Mouse (Mus musculus): ENCODE results near the gene Mpo. TPM values are rescaled to one million over a fixed set of nuclear protein-coding genes. Genes with fewer than 3 reads are reported as not detected.

Gene Mpo
- total and polyA plus RNA-seq, 3 experiments, result 0.13 TPM; not detected in 2

DNA sequence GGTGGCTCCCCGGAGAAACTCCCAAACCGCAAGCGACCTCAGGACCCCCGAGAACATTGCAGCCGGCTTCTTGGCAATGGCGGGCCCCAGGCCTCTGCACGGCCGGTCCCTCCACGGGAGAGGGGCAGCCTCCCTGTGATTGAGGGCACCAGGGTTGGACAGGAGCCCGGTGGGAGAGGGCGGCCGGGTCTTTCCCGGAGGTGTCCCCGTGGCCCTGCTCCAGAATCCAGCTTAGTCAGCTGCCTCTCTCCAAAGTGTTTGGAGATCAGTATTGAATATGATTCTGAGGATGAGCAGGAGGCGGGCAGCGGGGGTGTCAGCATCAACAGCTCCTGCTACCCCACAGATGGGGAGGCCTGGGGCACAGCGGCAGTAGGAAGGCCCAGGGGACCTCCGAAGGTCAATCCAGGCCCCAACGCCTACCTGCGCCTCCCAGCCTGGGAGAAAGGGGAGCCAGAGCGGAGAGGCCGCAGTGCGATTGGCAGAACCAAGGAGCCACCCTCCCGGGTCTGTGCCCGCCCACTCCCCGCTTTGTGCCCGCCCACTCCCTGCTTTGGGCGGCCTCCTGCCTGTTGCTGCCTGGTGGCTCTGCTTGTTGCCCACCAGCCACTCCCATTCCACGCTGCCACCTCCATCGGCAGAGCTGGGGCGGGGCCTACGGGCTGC lies 15.1 kb upstream of the Mpo start:
- no peak overlapping the region for H3K4me3 ChIP-seq (ENCODE audit: control insufficient read depth in 1 of 2, insufficient read depth in 1 of 2, low read depth in 2 of 2, low read length in 2 of 2)

DNA sequence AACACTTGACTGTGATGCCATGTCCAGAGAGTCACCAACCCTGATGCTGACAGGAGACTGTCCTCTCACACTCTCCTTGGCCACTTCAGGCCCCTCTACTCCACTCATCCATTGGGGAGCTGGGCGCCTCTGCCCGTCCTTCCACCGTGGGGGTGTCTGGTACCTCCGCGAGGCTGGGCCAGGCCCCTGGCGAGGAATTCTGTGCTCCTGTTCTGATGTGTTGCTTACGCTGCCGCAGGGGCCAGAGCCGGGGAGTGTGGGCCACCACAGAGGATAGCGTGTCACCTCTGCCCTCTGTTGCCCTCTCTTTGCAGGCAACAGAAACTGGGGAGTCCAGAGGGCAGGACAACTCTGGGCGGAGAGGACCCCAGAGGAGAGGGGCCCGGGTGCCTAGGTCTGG lies 14.5 kb upstream of the Mpo start:
- Histone ChIP-seq H3K79me2 (ENCODE audit: control insufficient read depth, insufficient read depth, low read length, poor library complexity) (no peaks in the 10 kb centered on the region), H3K4me1 (ENCODE audit: control insufficient read depth in 1 of 2, insufficient read depth in 2 of 2, low read length in 2 of 2) (no peaks in the 10 kb centered on the region), H3K9me3 (replicated peaks; ENCODE audit: insufficient read depth, low read length) (no peaks in the 10 kb centered on the region), H3K27ac (ENCODE audit: control insufficient read depth, low read depth, low read length) (no peak overlapping the region), H3K4me3 (ENCODE audit: control insufficient read depth in 1 of 2, insufficient read depth in 1 of 2, low read depth in 2 of 2, low read length in 2 of 2) (no peak overlapping the region), H3K27me3 (ENCODE audit: control insufficient read depth in 1 of 2, insufficient read depth in 2 of 2, low read length in 2 of 2) (no peaks in the 10 kb centered on the region), H3K36me3 (ENCODE audit: control insufficient read depth in 1 of 2, insufficient read depth in 2 of 2, low read length in 2 of 2) (peaks cover 0 to 2% of the 10 kb centered on the region in 2 experiments; a peak in 1 of 4 replicates), H3K9ac (ENCODE audit: control insufficient read depth, low read depth, low read length, poor library complexity, severe bottlenecking) (no peak overlapping the region)
- DNase-seq (ENCODE audit: low read depth, low spot score), result no peak
- no peak for TF ChIP-seq POLR2A (IDR thresholded peaks at IDR 0.05; ENCODE audit: control insufficient read depth in 1 of 2, insufficient read depth in 1 of 2, low read depth in 1 of 2, low read length in 2 of 2, poor library complexity in 1 of 2)
- no peak for TF ChIP-seq NELFE (IDR thresholded peaks at IDR 0.05; ENCODE audit: low read depth, low read length)
- TF ChIP-seq CTCF (IDR thresholded peaks at IDR 0.05 in 2 of 3, conservative IDR thresholded peaks at IDR 0.05 in 1 of 3; ENCODE audit: control insufficient read depth in 1 of 3, insufficient read depth in 1 of 3, low read depth in 2 of 3, low read length in 3 of 3, poor library complexity in 1 of 3, severe bottlenecking in 1 of 3), result no peak
- no peak for TF ChIP-seq UBTF (IDR thresholded peaks at IDR 0.05; ENCODE audit: borderline replicate concordance, insufficient read depth, low read depth, low read length)
- no peak for TF ChIP-seq USF2 (IDR thresholded peaks at IDR 0.05; ENCODE audit: borderline replicate concordance in 1 of 2, insufficient read depth in 1 of 2, low read depth in 1 of 2, low read length in 2 of 2)
- no peak for TF ChIP-seq SMC3 (IDR thresholded peaks at IDR 0.05; ENCODE audit: low read depth, low read length)
- TF ChIP-seq MAX (IDR thresholded peaks at IDR 0.05; ENCODE audit: low read length), result no peak
- no peak for TF ChIP-seq ZMIZ1 (IDR thresholded peaks at IDR 0.05; ENCODE audit: low read depth, low read length)
- TF ChIP-seq KAT2A (conservative IDR thresholded peaks at IDR 0.05; ENCODE audit: low read depth, low read length), result no peak
- TF ChIP-seq ZC3H11A (IDR thresholded peaks at IDR 0.05; ENCODE audit: low read depth, low read length), result no peak
- TF ChIP-seq ZKSCAN1 (IDR thresholded peaks at IDR 0.05; ENCODE audit: low read depth, low read length), result no peak
- no peak for TF ChIP-seq MAFK (IDR thresholded peaks at IDR 0.05; ENCODE audit: borderline replicate concordance, low read depth, low read length)
- no peak for TF ChIP-seq ELF1 (IDR thresholded peaks at IDR 0.05; ENCODE audit: low read depth, low read length)
- no peak for TF ChIP-seq TCF12 (IDR thresholded peaks at IDR 0.05; ENCODE audit: low read depth, low read length)
- TF ChIP-seq MYC (IDR thresholded peaks at IDR 0.05; ENCODE audit: low read depth, low read length), result no peak
- TF ChIP-seq RAD21 (IDR thresholded peaks at IDR 0.05; ENCODE audit: low read depth, low read length), result no peak
- no peak for TF ChIP-seq SIN3A (IDR thresholded peaks at IDR 0.05; ENCODE audit: low read length)

More for the DNA sequence above, 15.1 kb upstream of the Mpo start:
- Histone ChIP-seq H3K4me1 (ENCODE audit: control insufficient read depth in 1 of 2, insufficient read depth in 2 of 2, low read length in 2 of 2) (no peaks in the 10 kb centered on the region), H3K79me2 (ENCODE audit: control insufficient read depth, insufficient read depth, low read length, poor library complexity) (no peaks in the 10 kb centered on the region), H3K27ac (ENCODE audit: control insufficient read depth, low read depth, low read length) (no peak overlapping the region), H3K36me3 (ENCODE audit: control insufficient read depth in 1 of 2, insufficient read depth in 2 of 2, low read length in 2 of 2) (peaks cover 0 to 2% of the 10 kb centered on the region in 2 experiments; a peak in 1 of 4 replicates), H3K9me3 (replicated peaks; ENCODE audit: insufficient read depth, low read length) (no peaks in the 10 kb centered on the region), H3K27me3 (ENCODE audit: control insufficient read depth in 1 of 2, insufficient read depth in 2 of 2, low read length in 2 of 2) (no peaks in the 10 kb centered on the region), H3K9ac (ENCODE audit: control insufficient read depth, low read depth, low read length, poor library complexity, severe bottlenecking) (no peak overlapping the region)
- TF ChIP-seq JUND (IDR thresholded peaks at IDR 0.05; ENCODE audit: low read depth, low read length) (no peak), E2F4 (IDR thresholded peaks at IDR 0.05; ENCODE audit: borderline replicate concordance, low read depth, low read length) (no peak), BHLHE40 (IDR thresholded peaks at IDR 0.05; ENCODE audit: borderline replicate concordance, low read depth, low read length) (no peak), USF1 (IDR thresholded peaks at IDR 0.05; ENCODE audit: low read depth, low read length) (no peak), MYC (IDR thresholded peaks at IDR 0.05; ENCODE audit: low read depth, low read length) (no peak), HCFC1 (IDR thresholded peaks at IDR 0.05; ENCODE audit: low read depth, low read length) (no peak), KAT2A (conservative IDR thresholded peaks at IDR 0.05; ENCODE audit: low read depth, low read length) (no peak), TBP (IDR thresholded peaks at IDR 0.05; ENCODE audit: low read depth, low read length) (no peak), MXI1 (IDR thresholded peaks at IDR 0.05; ENCODE audit: low read depth, low read length) (no peak), CHD1 (IDR thresholded peaks at IDR 0.05; ENCODE audit: low read depth, low read length) (no peak), SIN3A (IDR thresholded peaks at IDR 0.05; ENCODE audit: low read length) (no peak), UBTF (IDR thresholded peaks at IDR 0.05; ENCODE audit: borderline replicate concordance, insufficient read depth, low read depth, low read length) (no peak)
- no peak for DNase-seq (ENCODE audit: low read depth, low spot score)

Measured in MEL (cell line).